Mouse (Mus musculus) bone marrow, adult 2 months (tissue): ENCODE data around the gene Mlana. TPM values are rescaled to one million over a fixed set of nuclear protein-coding genes. Genes with fewer than 3 reads are reported as not detected.
A peak's percentile ranks its signal among the peaks of the same experiment; 100 is the strongest.

Experiments
- H3K27ac ChIP-seq: fragments of 200-500 bp; 2 replicates; pipeline ENCODE4 v1.5.1; 2012; ENCODE audit warnings: low read depth, mild to moderate bottlenecking, control low read depth, inconsistent platforms, low read length; ENCODE audit not compliant: control insufficient read depth, poor library complexity, insufficient read depth
- H3K4me1 ChIP-seq: fragments of 200-500 bp; 2 replicates; pipeline ENCODE4 v1.6.1; 2011; ENCODE audit warnings: low read length; ENCODE audit not compliant: control insufficient read depth, insufficient read depth
- H3K4me3 ChIP-seq: fragments of 200-500 bp; replicated peaks from 2 replicates; pipeline ENCODE3; 2011; ENCODE audit warnings: mild to moderate bottlenecking, low read depth, low read length, control low read depth; ENCODE audit not compliant: control insufficient read depth
- CTCF ChIP-seq: fragments of 200-500 bp; IDR thresholded peaks from 2 replicates; pipeline ENCODE4 v1.5.1; 2011; ENCODE audit warnings: low read length, control low read depth; ENCODE audit not compliant: control insufficient read depth, insufficient read depth
- POLR2A ChIP-seq: fragments of 200-500 bp; IDR thresholded peaks from 2 replicates; pipeline ENCODE4 v1.6.1; 2011; ENCODE audit warnings: low read depth, mild to moderate bottlenecking, control low read depth, low read length, borderline replicate concordance; ENCODE audit not compliant: control insufficient read depth
- WGBS: fragments of 180-500 bp; shearing (Covaris S2); methylation state at CpG from one replicate; pipeline ENCODE4 v1.1.7; 2018; 5-methylcytosine and 5-hydroxymethylcytosine counted together
- polyA plus RNA-seq: library from polyadenylated mRNA; stranded (reverse); fragments of >200 nt; gene quantifications from 2 replicates; pipeline ENCODE4 v1.2.4, GENCODE M21; 2011; ENCODE audit warnings: low replicate concordance; ENCODE audit not compliant: missing spikeins, insufficient read depth, insufficient read length

Gene Mlana
- polyA plus RNA-seq, 1 experiment: not detected

DNA sequence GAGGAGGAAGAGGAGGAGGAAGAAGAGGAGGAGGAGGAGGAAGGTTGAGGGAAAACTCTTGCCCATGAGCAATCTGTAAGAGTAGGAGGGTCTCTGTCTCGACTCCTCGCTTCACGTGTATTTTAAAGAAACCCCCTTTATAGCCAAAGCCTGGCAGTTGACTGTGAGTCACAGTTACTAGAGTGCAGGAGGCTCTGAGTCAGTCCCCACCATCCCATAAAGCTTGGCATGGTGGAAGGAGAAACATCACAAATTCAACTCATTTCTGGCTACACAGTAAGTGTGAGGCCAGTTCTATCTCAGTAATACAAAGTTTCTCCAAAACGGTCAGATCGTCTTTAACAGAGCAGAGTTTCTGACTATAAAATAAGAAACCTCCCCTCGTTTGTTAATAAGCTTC, 27.4 kb upstream of the Mlana start:
- H3K4me3 ChIP-seq: no peak overlapping the region
- no peaks in the 10 kb centered on the region; the same call in 1 of the 2 replicates for H3K4me1 ChIP-seq
- TF ChIP-seq CTCF (no peak), POLR2A (no peak)
- WGBS: 88% methylated on average over 6 of the region's 6 CpGs
- H3K27ac ChIP-seq: no peak overlapping the region

DNA sequence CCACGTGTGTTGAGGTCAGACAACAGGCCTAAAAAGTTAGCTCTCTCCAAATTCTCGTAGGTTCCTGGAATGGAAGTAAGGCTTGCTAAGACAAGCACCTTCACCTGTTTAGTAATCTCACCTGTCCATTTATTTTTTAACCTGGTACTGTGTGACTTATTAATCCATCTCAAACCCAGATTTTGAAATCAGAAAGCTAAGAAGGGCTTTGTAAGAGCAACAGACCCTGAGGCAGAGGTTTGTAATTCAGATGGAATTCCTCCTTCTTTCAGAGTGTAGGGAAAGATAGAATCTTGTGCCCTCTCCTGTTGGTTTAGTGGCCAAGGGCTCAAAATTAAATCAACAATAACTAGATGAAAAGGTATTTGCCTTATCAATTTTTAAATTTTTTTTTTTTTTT, 26.5 kb upstream of the Mlana start:
- no peaks in the 10 kb centered on the region; the same call in 1 of the 2 replicates for H3K4me1 ChIP-seq
- H3K4me3 ChIP-seq: no peak overlapping the region
- TF ChIP-seq CTCF: no peak
- TF ChIP-seq POLR2A: no peak
- H3K27ac ChIP-seq: no peak overlapping the region
- WGBS: 75% methylated on average over 2 of the region's 2 CpGs

DNA sequence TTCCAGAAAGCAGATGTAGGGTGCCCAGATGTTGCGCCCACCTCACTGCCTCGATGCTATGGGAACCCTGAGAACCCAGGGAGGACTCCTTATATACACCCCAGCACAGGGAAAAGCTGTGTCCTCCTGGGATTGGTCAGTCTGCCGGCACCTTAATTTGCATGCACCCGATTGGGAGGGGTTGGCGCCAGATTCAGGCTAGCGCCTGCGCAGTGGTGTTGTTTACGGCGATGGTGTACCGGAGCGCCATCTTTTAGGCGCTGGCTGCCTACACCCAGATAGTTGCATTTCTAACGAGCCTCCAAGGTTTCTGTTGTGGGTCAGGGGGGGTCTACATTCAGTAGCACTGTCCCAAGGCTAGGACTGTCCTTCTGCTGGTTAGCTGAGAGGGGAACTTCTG, 25.0 kb upstream of the Mlana start:
- Histone ChIP-seq H3K27ac (no peak overlapping the region), H3K4me3 (no peak overlapping the region), H3K4me1 (peaks cover 1% of the 10 kb centered on the region; the same call in 1 of the 2 replicates)
- TF ChIP-seq POLR2A: no peak
- TF ChIP-seq CTCF: no peak
- WGBS: 91% methylated on average over 13 of the region's 13 CpGs

DNA sequence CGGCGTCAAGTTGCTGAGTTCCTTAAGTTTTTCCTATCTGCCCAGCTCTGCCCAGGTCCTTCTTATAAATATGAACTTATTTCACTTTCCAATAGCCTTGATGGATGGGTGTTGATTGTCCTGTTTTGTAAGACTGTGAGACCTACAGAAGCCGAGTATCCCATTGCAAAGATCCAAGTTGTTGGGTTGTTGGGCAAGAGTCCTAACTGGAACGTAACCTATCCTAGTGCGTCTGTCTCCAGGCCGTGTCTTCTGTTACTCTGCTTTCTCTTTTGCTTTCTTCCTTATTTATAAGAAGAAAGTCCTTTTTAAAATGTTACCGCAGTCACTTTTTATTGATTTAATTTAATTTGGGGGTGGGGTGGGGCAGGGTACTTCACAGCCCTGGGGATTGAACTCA, 22.7 kb upstream of the Mlana start:
- H3K27ac ChIP-seq: peak overlapping the region; percentile 70
- WGBS: 64% methylated on average over 7 of the region's 7 CpGs
- peaks cover 3% of the 10 kb centered on the region; the same call in 1 of the 2 replicates for H3K4me1 ChIP-seq
- no peak overlapping the region for H3K4me3 ChIP-seq
- no peak for TF ChIP-seq CTCF
- TF ChIP-seq POLR2A: no peak

GRCm38 (mm10) chr19:29675562-29676078, 22.0 kb upstream of the Mlana start:
- Histone ChIP-seq H3K4me1 (peaks cover 3% of the 10 kb centered on the region; the same call in 1 of the 2 replicates), H3K4me3 (peak overlapping the region; percentile 26), H3K27ac (peak overlapping the region; percentile 70; the same call in 1 of the 2 replicates)
- 17% methylated on average over 9 of the region's 9 CpGs for WGBS
- no peak for TF ChIP-seq CTCF
- no peak for TF ChIP-seq POLR2A

- 70% methylated on average over 10 of the region's 10 CpGs for WGBS
- TF ChIP-seq CTCF (no peak), POLR2A (no peak)
Measured at GRCm38 (mm10) chr19:29676479-29677193, 21.0 kb upstream of the Mlana start.

GRCm38 (mm10) chr19:29678181-29678778, 19.3 kb upstream of the Mlana start:
- 59% methylated on average over 6 of the region's 6 CpGs for WGBS

More at GRCm38 (mm10) chr19:29676479-29677193, 21.0 kb upstream of the Mlana start:
- H3K4me3 ChIP-seq: no peak overlapping the region
- H3K27ac ChIP-seq: no peak overlapping the region
- peaks cover 3% of the 10 kb centered on the region; the same call in 1 of the 2 replicates for H3K4me1 ChIP-seq

DNA sequence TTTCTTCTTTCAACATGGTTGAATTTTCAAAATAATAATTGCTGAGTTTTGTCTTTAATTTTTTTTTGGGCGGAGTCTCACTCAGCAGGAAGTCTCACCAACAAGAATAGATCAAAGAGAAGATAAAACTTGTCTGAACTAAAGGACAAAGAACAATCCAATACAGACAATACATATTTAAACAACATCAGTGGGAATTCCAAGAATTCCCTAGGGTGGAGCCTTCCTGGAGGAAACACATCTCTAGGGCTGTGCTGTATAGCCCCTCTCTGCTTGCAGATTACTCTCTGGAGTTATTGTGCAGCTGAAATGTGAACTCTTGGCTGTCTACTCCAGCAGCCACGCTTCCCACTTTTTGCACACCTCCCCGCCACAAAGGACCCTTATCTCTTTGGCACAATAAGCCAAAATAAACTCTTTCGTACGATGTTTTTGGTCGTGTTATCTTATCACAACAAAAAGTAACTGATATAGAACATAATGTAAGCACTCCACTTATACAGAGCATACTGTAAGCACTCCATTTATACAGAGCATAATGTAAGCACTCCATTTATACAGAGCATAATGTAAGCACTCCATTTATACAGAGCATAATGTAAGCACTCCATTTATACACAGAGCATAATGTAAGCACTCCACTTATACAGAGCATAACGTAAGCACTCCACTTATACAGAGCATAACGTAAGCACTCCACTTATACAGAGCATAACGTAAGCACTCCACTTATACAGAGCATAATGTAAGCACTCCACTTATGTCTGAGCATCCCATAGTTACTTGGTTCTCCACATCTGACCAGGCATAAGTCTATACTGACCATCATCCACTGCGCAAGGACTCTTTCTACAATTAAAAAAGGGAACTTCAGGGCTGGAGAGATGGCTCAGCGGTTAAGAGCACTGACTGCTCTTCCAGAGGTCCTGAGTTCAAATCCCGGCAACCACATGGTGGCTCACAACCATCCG, 17.2 kb upstream of the Mlana start:
- H3K4me1 ChIP-seq: peaks cover 3% of the 10 kb centered on the region; the same call in 1 of the 2 replicates
- WGBS: 76% methylated on average over 13 of the region's 13 CpGs
- no peak for TF ChIP-seq POLR2A
- TF ChIP-seq CTCF: no peak
- no peak overlapping the region for H3K27ac ChIP-seq
- H3K4me3 ChIP-seq: no peak overlapping the region

More at GRCm38 (mm10) chr19:29678181-29678778, 19.3 kb upstream of the Mlana start:
- Histone ChIP-seq H3K4me3 (no peak overlapping the region), H3K4me1 (peaks cover 3% of the 10 kb centered on the region; the same call in 1 of the 2 replicates), H3K27ac (no peak overlapping the region)
- no peak for TF ChIP-seq POLR2A
- TF ChIP-seq CTCF: no peak
